Mouse (Mus musculus) forebrain, embryonic 14.5 days (tissue): ENCODE results near the gene Slc35g2. TPM values are rescaled to one million over a fixed set of nuclear protein-coding genes. Genes with fewer than 3 reads are reported as not detected.

Experiments
- ATAC-seq: fragments of 200-750 bp; cut with Nextera tagmentation; 2 replicates; pipeline ENCODE4 v1.8.0; 2017; ENCODE audit warnings: mild to moderate bottlenecking, moderate library complexity
- DNase-seq: peaks from one replicate; pipeline ENCODE4 v3.0.0-alpha.2; 2015; ENCODE audit warnings: low spot score
- H3K27ac ChIP-seq: fragments of 300-500 bp; sonication (generic); 2 replicates; pipeline ENCODE4 v1.5.1; 2014; ENCODE audit warnings: low read depth, mild to moderate bottlenecking, control low read depth, low read length, moderate library complexity
- H3K27me3 ChIP-seq: fragments of 300-500 bp; sonication (generic); replicated peaks from 2 replicates; pipeline ENCODE4 v1.6.1; 2014; ENCODE audit warnings: low read length, control low read depth, mixed read lengths; ENCODE audit not compliant: control insufficient read depth, insufficient read depth
- H3K36me3 ChIP-seq: fragments of 300-500 bp; sonication (generic); 2 replicates; pipeline ENCODE4 v1.6.1; 2014; ENCODE audit warnings: low read length, control low read depth; ENCODE audit not compliant: control insufficient read depth, insufficient read depth
- H3K4me1 ChIP-seq: fragments of 300-500 bp; sonication (generic); 2 replicates; pipeline ENCODE4 v1.6.1; 2014; ENCODE audit warnings: antibody characterized with exemption, low read length, control low read depth; ENCODE audit not compliant: control insufficient read depth, insufficient read depth
- H3K4me2 ChIP-seq: fragments of 300-500 bp; sonication (generic); 2 replicates; pipeline ENCODE4 v1.6.1; 2014; ENCODE audit warnings: mild to moderate bottlenecking, control low read depth, low read length
- H3K4me3 ChIP-seq: fragments of 300-500 bp; sonication (generic); 2 replicates; pipeline ENCODE4 v1.5.1; 2014; ENCODE audit warnings: low read depth, low read length, control low read depth
- H3K9ac ChIP-seq: fragments of 300-500 bp; sonication (generic); 2 replicates; pipeline ENCODE4 v1.6.1; 2014; ENCODE audit warnings: mild to moderate bottlenecking, low read length, control low read depth, moderate library complexity
- H3K9me3 ChIP-seq: fragments of 300-500 bp; sonication (generic); replicated peaks from 2 replicates; pipeline ENCODE4 v1.6.1; 2016; ENCODE audit warnings: low read length, control low read depth, mixed read lengths; ENCODE audit not compliant: control insufficient read depth
- WGBS: fragments of 180-500 bp; shearing (Covaris S2); extraction: QIAGEN DNeasy Blood & Tissue Kit; methylation state at CpG from one replicate; pipeline ENCODE4 v1.1.7; 2014; 5-methylcytosine and 5-hydroxymethylcytosine counted together
- polyA plus RNA-seq: library from polyadenylated mRNA; unstranded; fragments of >200 nt; fragmentation: Nextera tagmentation; extraction: Ambion mirVana; gene quantifications from 2 replicates; pipeline ENCODE4 v1.2.1, GENCODE M21; 2014

Gene Slc35g2
- 8.6 and 9.5 TPM in 2 replicates for polyA plus RNA-seq

DNA sequence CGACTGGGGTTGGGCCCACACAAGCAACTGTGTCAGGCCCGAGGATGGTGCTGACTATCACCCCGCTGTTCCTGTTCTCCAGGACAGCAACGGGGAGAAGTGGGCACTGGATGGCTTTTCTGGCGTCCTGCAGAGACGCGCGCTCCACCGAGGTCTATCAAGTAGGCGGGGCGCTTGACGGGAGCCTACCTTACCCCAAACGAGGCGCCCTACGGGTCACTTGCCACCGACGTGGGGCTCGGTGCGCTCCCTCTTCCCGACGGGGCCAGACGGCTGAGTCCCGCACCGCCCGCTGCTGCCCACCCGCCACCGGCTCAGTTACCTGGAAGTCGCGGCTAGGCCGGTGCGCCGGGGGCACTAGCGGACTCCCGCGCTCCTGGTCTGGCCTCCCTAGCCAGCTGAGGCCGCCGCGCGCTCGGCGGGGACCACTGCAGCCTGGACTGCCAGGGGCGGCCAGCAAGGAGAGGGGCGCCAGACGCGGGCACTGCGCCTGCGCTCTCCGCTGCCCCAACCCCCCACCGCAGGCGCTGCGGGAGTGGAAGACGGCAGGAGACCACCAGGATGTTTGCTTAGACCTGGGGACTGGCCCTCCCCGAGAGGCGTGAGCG, at the start of gene Slc35g2:
TSS of gene Slc35g2 (minus strand) at position 465 of the 608 bp plus-strand sequence.
- ATAC-seq: peak; percentile 94

DNA sequence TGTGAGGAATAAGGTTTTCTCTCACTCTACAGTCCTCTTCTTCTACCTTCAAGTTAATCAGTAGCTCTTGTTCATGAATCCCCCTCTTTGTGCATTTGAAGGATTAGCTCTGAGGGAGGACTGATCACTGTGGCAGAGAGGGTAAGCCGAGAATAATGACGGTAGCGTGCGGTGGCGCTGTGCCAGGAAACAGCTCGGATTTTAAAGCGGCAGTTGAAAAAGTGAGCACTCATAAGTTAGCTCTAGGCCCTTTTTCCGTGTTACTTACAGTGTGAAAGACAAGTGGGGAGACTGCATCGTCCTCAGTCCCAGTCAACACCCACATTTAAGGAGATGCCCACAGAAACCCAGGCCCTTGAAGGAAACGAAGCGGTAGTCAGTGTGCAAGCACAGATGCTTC, 46.1 kb upstream of the Slc35g2 start:
- H3K27me3 ChIP-seq: no peaks in the 10 kb centered on the region
- DNase-seq (peak; percentile 84), ATAC-seq (peak; percentile 67)
- WGBS: 7% methylated on average over 11 of the region's 11 CpGs
- H3K4me3 ChIP-seq: no peak overlapping the region
- H3K9ac ChIP-seq: no peak overlapping the region
- peaks cover 4% of the 10 kb centered on the region; the same call in 1 of the 2 replicates for H3K4me1 ChIP-seq
- H3K36me3 ChIP-seq: no peaks in the 10 kb centered on the region
- H3K4me2 ChIP-seq: peak overlapping the region; percentile 33
- 0 out of 2 replicates have a peak overlapping the region, but pooled peaks have one; percentile 34 for H3K27ac ChIP-seq
- no peaks in the 10 kb centered on the region for H3K9me3 ChIP-seq

More for the DNA sequence above, at the start of gene Slc35g2:
- Histone ChIP-seq H3K9me3 (no peaks in the 10 kb centered on the region), H3K4me3 (peak within 1 kb of the TSS; percentile 69), H3K4me1 (peaks cover 5% of the 10 kb centered on the region; the same call in 1 of the 2 replicates), H3K27me3 (no peaks in the 10 kb centered on the region), H3K9ac (peak within 1 kb of the TSS; percentile 75), H3K27ac (no peak within 1 kb of the TSS), H3K36me3 (no peaks in the 10 kb centered on the region), H3K4me2 (peak within 1 kb of the TSS; percentile 83)
- under 1% methylated on average over 55 of the region's 55 CpGs for WGBS
- peak; percentile 79 for DNase-seq

DNA sequence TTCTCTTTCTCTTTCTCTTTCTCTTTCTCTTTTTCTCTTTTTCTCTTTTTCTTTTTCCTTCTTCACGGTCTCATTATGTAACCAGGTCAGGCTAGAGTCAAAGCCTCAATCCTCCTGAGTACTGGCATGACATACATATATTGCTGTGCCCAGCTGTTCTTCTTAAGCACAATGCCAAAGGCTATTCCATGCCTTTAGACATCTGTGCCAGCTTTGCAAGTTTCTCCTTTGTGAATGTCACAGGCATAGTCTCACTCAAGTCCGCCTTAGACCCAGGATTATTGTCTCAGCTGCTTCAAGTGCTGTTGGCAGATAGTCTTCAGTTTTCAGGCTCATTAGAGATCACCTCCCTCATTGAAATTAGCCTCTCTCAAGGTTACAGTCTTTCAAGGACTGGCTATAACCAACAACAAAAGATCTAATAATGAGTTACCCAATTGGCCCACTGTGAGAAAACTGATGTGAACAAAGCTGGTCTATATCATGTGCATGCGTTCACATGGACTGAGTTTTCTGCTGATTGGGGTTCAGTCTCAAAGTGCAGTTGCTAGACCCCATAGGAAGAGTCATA, 42.7 kb upstream of the Slc35g2 start:
- peaks cover 4% of the 10 kb centered on the region; the same call in 1 of the 2 replicates for H3K4me1 ChIP-seq
- no peak overlapping the region for H3K4me2 ChIP-seq
- H3K4me3 ChIP-seq: no peak overlapping the region
- no peaks in the 10 kb centered on the region for H3K27me3 ChIP-seq
- H3K36me3 ChIP-seq: no peaks in the 10 kb centered on the region
- peak; percentile 59 for DNase-seq
- no peaks in the 10 kb centered on the region for H3K9me3 ChIP-seq
- no peak overlapping the region for H3K9ac ChIP-seq
- ATAC-seq: peak; percentile 76
- whole genome bisulfite sequencing: 19% methylated on average over 3 of the region's 3 CpGs
- no peak overlapping the region for H3K27ac ChIP-seq

DNA sequence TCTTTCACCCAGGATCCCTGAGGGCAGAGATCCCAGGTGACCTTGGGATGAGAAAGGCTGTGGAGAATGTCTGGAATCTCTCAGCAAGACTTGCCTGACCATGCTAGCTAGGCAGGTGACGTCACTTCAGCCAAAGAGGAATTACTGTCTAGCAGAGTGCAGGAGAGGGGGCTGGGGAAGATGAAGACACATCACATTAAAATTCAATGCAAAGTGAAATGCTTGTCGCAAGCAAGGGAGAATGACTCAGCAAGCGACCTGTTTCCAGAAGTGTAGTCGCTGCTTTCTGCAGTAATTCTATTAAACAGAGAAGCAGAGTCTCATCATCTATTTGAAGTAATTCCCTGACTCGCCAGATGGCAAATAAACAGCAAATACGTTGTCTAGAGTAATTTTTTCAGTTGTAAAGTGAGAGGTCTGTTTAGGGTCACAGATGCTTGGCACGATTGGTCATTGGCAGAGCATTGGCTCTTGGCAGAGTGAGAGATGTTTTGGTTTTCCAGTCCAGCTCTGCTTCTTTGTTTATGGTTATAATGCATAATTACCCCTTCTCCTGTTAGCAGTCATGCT, 35.2 kb upstream of the Slc35g2 start:
- Histone ChIP-seq H3K4me1 (no peaks in the 10 kb centered on the region), H3K27me3 (no peaks in the 10 kb centered on the region), H3K9me3 (no peaks in the 10 kb centered on the region), H3K4me3 (no peak overlapping the region), H3K4me2 (no peak overlapping the region), H3K9ac (no peak overlapping the region), H3K27ac (no peak overlapping the region), H3K36me3 (no peaks in the 10 kb centered on the region)
- DNase-seq (peak; percentile 68), ATAC-seq (peak; percentile 60; the same call in 1 of the 2 replicates)
- 47% methylated on average over 7 of the region's 7 CpGs for WGBS

DNA sequence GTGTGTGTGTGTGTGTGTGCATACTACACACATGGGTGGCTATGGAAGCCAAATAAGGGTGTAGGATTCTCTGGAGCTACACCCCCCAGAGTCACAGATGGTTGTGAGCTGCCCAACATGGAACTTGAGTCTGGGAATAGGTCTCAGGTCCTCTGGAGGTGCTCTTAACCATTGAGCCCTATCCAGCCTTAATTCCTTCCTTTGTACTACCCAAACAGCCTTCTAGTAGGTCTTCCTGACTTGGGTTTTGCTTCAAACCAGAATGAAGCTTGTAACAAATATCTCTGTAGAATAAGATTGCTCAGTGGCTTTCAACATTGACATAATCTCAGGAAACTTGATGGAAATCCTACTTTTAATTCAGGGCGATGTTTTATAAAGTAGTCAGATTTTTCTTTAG, 34.6 kb upstream of the Slc35g2 start:
- no peak for ATAC-seq
- WGBS: 96% methylated on average over 1 of the region's 1 CpGs
- no peak for DNase-seq

DNA sequence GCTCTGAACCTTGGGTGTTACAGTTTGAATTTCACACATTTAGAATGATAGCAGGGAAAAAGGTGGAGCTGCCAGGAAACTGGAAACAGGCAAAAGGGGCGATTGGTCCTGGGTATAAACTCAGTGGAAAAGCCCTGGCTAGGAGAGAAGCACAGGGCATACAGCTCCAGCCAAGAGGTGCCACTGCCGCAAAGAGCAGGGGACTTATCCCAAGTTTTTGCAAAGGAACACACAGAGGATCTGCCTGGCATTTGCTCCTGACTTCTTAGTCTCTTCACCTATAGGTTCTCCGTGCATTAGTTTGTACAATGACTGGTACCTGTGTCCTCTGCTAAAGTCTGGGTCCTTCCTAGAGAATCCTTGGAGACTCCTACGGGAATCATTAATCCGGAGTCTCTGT, 32.3 kb upstream of the Slc35g2 start:
- H3K36me3 ChIP-seq: no peaks in the 10 kb centered on the region
- no peak overlapping the region for H3K9ac ChIP-seq
- no peaks in the 10 kb centered on the region for H3K27me3 ChIP-seq
- H3K4me3 ChIP-seq: no peak overlapping the region
- DNase-seq: no peak
- 61% methylated on average over 5 of the region's 5 CpGs for WGBS
- no peak for ATAC-seq
- peaks cover 11% of the 10 kb centered on the region for H3K4me1 ChIP-seq
- H3K4me2 ChIP-seq: no peak overlapping the region
- H3K27ac ChIP-seq: no peak overlapping the region
- H3K9me3 ChIP-seq: no peaks in the 10 kb centered on the region

More for the DNA sequence above, 34.6 kb upstream of the Slc35g2 start:
- H3K27ac ChIP-seq: no peak overlapping the region
- no peaks in the 10 kb centered on the region for H3K4me1 ChIP-seq
- H3K4me2 ChIP-seq: no peak overlapping the region
- no peak overlapping the region for H3K4me3 ChIP-seq
- no peaks in the 10 kb centered on the region for H3K27me3 ChIP-seq
- H3K36me3 ChIP-seq: no peaks in the 10 kb centered on the region
- H3K9ac ChIP-seq: no peak overlapping the region
- no peaks in the 10 kb centered on the region for H3K9me3 ChIP-seq

DNA sequence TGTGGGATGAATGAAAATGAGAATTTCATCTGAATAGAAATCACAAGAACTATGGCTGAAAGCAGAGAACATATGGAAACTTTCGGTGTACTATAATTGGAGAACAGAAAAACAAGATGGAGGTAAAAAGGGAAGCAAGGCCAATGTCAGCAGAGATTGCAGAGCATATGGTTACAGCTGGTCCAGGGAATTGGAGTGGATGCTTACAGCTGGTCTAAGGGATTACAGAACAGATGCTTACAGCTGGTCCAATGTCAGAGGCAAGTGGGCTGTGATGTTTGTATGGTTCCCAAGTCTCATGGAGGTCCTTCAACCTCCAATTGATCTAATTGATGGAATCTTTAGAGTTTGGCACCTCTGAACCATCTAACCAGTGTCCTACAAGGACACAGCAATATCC, 31.2 kb upstream of the Slc35g2 start:
- Histone ChIP-seq H3K9ac (no peak overlapping the region), H3K27ac (no peak overlapping the region), H3K36me3 (no peaks in the 10 kb centered on the region), H3K4me3 (no peak overlapping the region), H3K27me3 (no peaks in the 10 kb centered on the region), H3K4me2 (no peak overlapping the region), H3K4me1 (peaks cover 11% of the 10 kb centered on the region), H3K9me3 (no peaks in the 10 kb centered on the region)
- no peak for DNase-seq
- ATAC-seq: no peak
- 92% methylated on average over 1 of the region's 1 CpGs for WGBS

DNA sequence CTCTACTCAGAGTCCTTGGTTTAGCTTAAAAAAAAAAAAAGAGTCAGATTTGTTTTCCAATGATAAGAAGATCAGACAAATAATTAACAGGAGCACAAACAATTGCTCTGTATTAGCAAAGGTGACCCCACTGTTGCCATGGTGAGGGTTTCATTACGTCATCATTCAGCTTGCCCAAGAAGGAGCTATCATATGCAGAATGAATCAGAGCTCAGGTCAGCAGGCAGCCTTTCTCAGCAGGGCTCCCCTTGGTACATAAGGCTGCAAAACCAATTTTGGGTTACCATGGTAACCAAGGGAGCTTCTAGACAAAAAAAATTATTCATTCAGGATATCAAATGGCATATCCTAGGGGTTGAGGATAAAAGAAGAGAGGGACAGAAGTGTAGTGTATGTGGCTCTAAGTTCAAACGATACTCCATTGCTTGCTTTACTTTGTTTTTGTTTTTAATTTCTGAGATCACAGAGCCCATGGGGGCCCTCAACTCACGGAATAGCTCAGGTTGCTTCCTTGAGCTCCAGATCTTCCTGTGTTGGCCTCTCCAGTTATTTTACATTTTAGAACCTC, 29.0 kb upstream of the Slc35g2 start:
- Histone ChIP-seq H3K4me2 (no peak overlapping the region), H3K27ac (no peak overlapping the region), H3K9ac (no peak overlapping the region), H3K27me3 (no peaks in the 10 kb centered on the region), H3K4me3 (no peak overlapping the region), H3K9me3 (no peaks in the 10 kb centered on the region), H3K4me1 (peaks cover 11% of the 10 kb centered on the region), H3K36me3 (no peaks in the 10 kb centered on the region)
- DNase-seq (peak; percentile 64), ATAC-seq (no peak; the same call in 1 of the 2 replicates)
- WGBS: 13% methylated on average over 3 of the region's 3 CpGs

DNA sequence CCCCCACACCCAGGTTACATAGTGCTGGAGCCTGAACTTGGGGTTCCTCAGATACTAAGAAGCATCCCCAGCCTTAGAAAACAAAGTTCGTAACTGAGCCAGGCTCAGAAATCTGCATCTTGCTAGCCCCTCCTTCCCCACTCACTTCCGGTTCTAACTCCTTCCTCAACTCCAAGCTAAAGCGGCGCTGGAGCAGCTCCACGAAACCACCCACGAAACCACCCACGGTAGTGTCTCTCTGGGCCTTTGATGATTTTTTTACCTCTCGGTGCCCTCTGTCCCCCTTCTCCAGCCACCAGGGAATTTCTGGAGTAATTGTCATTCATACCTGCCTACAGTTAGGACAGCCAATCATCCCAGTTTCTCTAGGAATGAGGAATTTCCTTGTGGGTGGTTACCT, 26.7 kb upstream of the Slc35g2 start, which contains the start of gene Stag1:
TSS of gene Stag1 (plus strand) at position 253 of the 400 bp plus-strand sequence.
- ATAC-seq (no peak), DNase-seq (no peak)
- Histone ChIP-seq H3K9ac (no peak within 1 kb of the TSS), H3K9me3 (no peaks in the 10 kb centered on the region), H3K36me3 (no peaks in the 10 kb centered on the region), H3K27ac (no peak within 1 kb of the TSS), H3K27me3 (no peaks in the 10 kb centered on the region), H3K4me2 (no peak within 1 kb of the TSS), H3K4me1 (peaks cover 11% of the 10 kb centered on the region), H3K4me3 (no peak within 1 kb of the TSS)
- 93% methylated on average over 8 of the region's 8 CpGs for WGBS
